Mouse (Mus musculus) natural killer cell, adult 2 months (primary cell): ENCODE data around the gene Asb17.

ENCODE experiments used
- DNase-seq, 2 experiments: peaks; one replicate each; pipeline ENCODE4 v3.0.0; 2022; ENCODE audit warnings: low spot score in 2 of 2

The Asb17 gene

DNA sequence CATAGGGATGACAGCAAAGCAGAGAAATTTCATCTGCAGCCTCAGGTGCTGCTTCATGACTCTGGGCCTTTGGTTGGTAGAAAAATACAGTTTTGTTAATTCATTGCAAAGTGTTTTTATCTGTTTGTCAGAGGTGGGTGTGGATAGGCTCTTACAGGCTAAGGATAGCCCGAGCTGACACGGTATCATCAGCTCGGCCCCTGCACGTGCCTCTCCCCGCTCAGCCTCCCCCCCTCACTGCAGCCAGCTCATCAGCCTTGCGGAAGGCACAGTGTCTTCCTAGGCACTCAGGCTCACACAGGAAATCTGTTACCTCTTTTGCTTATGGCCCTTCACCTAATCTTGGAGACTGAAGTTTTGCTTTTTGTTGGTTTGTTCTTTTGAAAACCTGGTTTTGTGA is 44.1 kb downstream of the Asb17 start:
- no peak for DNase-seq

GRCm38 (mm10) chr3:153889188-153889781 is 45.3 kb downstream of the Asb17 start:
- DNase-seq: no peak

DNA sequence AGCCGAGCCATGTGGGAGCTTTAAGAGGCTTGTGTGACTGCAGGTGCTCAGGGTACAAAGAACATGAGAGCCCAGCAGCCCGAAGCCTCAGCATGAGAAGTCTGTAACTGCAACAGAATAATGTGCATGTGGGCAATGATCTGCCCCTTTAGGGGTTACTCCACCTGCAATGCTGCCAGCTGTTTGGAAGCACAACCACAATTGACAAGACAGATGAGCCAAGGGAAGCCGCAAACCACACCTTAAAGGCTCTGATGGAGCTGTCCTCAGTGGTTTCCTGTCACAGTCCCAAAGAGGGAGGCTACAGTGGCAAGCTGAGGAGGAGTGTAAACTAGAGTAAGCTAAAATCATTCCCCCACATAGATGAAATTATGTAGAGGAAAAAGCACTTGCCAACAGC is 51.4 kb downstream of the Asb17 start:
- DNase-seq: peak in 1 of 2 experiments; percentile 8

GRCm38 (mm10) chr3:153897216-153897615 is 53.2 kb downstream of the Asb17 start:
- DNase-seq: no peak

GRCm38 (mm10) chr3:153901904-153902303 is 57.9 kb downstream of the Asb17 start:
- DNase-seq: no peak

DNA sequence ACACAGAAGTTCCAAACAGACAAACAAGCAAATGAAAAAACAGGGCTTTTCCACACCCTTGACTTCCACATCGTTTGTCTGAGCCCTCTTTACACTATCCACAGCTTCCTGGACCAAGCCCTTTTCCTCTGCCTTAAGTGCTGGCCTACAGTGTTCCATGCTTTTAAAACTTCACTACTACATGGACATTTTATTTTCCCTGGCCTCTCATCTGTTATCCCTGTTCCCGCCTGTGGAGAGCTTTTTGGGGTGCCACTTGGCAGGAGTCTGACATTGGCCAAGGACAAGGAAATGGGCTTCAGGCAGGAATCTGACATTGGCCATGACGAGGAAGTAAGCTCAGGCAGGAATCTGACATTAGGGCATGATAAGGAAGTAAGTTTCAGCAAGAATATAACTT is 58.6 kb downstream of the Asb17 start:
- no peak for DNase-seq

GRCm38 (mm10) chr3:153904586-153904985 is 60.6 kb downstream of the Asb17 start:
- DNase-seq: no peak
